Mouse (Mus musculus) cerebellum, adult 2 months (tissue): Measurements from ENCODE around the gene Ntrk1. TPM values are rescaled to one million over a fixed set of nuclear protein-coding genes. Genes with fewer than 3 reads are reported as not detected.

Experiments used
- DNase-seq, 2 experiments: peaks; one replicate each; pipeline ENCODE4 v3.0.0; 2021
- H3K27ac ChIP-seq: fragments of 200-500 bp; 2 replicates; pipeline ENCODE4 v1.5.1; 2012; ENCODE audit warnings: low read length, control low read depth, inconsistent platforms; ENCODE audit not compliant: insufficient read depth
- H3K27me3 ChIP-seq: fragments of 200-500 bp; 2 replicates; pipeline ENCODE4 v1.6.1; 2012; ENCODE audit warnings: inconsistent platforms, mild to moderate bottlenecking, low read length, moderate library complexity; ENCODE audit not compliant: control insufficient read depth, insufficient read depth
- H3K4me1 ChIP-seq: fragments of 200-500 bp; 2 replicates; pipeline ENCODE4 v1.6.1; 2011; ENCODE audit warnings: low read length; ENCODE audit not compliant: control insufficient read depth, insufficient read depth
- H3K4me3 ChIP-seq: fragments of 200-500 bp; replicated peaks from 2 replicates; pipeline ENCODE3; 2011; ENCODE audit warnings: mild to moderate bottlenecking, low read depth, low read length, control low read depth; ENCODE audit not compliant: insufficient read depth
- CTCF ChIP-seq: fragments of 200-500 bp; IDR thresholded peaks from 2 replicates; pipeline ENCODE4 v1.5.1; 2011; ENCODE audit warnings: low read depth, mild to moderate bottlenecking, control low read depth, low read length, moderate library complexity, borderline replicate concordance; ENCODE audit not compliant: insufficient read depth
- POLR2A ChIP-seq: fragments of 200-500 bp; IDR thresholded peaks from 2 replicates; pipeline ENCODE4 v1.6.1; 2011; ENCODE audit warnings: low read length, control low read depth, borderline replicate concordance; ENCODE audit not compliant: insufficient read depth
- WGBS: fragments of 180-500 bp; shearing (Covaris S2); methylation state at CpG from one replicate; pipeline ENCODE4 v1.1.7; 2018; 5-methylcytosine and 5-hydroxymethylcytosine counted together
- polyA plus RNA-seq: library from polyadenylated mRNA; depleted of rRNA; stranded (reverse); fragments of >200 nt; gene quantifications from 2 replicates; pipeline ENCODE4 v1.2.3, GENCODE M21; 2012

Ntrk1 gene
- polyA plus RNA-seq, 1 experiment = 2.8 TPM

DNA sequence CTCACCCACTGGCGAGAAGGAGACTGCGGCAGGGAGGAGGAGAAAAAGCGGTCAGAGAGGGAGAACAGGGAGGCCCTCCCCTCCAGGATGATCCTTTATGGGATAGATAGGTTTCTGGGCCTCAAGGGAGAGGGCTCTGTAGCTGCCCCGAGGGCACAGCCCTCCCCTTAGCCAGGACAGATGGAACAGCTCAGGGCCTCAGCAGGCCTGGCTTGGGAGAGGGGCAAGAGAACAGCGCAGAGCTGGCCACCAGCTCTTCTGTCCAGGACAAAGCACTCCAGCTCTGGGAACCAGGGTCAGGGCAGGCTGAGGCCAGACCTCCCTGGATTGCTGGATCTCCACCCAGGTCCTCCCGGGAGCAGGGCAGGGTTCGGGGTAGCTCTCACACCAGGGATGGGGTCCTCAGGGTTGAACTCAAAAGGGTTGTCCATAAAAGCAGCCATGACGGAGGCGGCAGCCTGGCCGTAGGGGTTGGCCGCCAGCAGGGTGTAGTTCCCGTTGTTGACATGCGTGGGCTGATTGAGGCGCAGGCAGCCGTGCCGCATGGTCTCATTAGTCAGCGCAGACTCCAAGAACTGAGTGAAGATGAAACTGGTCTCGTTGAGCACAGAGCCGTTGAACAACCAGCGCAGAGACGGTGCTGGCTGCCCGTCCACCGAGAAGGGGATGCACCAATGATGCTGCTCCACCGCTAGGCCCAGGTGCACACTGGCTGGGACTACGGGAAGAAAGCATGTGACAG is 11.5 kb downstream of the Ntrk1 start:
- whole genome bisulfite sequencing = 84% methylated on average over 25 of the region's 25 CpGs
- no peaks in the 10 kb centered on the region for H3K4me1 ChIP-seq
- TF ChIP-seq CTCF (no peak), POLR2A (no peak)

DNA sequence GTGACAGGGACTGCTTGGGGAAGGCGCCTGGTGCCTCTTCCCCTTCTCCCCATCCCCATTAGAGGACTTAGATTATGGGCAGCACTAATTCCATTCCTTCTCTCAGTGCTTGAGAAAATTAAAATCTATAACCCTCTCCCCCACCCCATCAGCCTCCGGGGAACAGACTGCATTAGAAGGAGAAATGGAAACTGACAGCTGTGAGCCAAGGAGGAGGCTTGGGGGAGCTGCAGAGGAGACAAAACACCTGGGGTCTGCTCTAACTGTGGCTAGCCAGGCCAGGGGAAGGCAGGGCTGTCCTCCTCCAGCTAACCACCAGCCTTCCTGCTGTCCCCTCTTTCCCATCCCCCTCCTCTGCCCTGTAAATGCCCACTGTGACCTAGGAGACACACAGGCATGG is 15.9 kb downstream of the Ntrk1 start:
- H3K27me3 ChIP-seq = no peaks in the 10 kb centered on the region
- H3K27ac ChIP-seq = no peak overlapping the region
- no peak for DNase-seq
- H3K4me1 ChIP-seq = no peaks in the 10 kb centered on the region
- H3K4me3 ChIP-seq = no peak overlapping the region
- no peak for TF ChIP-seq POLR2A
- no peak for TF ChIP-seq CTCF
- WGBS = 70% methylated on average over 2 of the region's 2 CpGs

More for the DNA sequence above, 11.5 kb downstream of the Ntrk1 start:
- no peaks in the 10 kb centered on the region for H3K27me3 ChIP-seq
- no peak overlapping the region for H3K27ac ChIP-seq
- no peak overlapping the region for H3K4me3 ChIP-seq
- DNase-seq = no peak

DNA sequence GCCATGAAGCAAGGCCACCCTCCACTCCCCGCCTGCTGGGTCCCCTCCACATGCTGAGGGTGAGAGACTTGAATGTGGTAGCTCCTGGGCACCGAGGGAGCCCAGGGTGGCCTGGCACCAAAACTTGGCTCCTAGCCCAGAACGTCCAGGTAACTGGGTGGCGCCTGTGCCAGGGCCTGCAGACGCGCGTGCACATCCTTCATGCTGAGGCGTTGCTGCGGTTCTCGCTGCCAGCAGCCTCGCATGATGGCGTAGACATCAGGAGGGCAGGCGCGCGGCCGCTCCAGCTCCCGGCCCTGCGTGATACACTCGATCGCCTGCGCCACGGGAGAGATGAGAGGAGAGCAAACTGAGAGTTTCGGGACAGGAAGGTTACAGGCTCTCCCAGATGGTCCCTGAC is 16.7 kb downstream of the Ntrk1 start:
- Histone ChIP-seq H3K4me3 (peak overlapping the region; percentile 25), H3K27me3 (no peaks in the 10 kb centered on the region), H3K27ac (no peak overlapping the region), H3K4me1 (no peaks in the 10 kb centered on the region)
- DNase-seq = peak; percentile 25 to 28
- 13% methylated on average over 23 of the region's 23 CpGs for WGBS
- no peak for TF ChIP-seq POLR2A
- TF ChIP-seq CTCF = no peak

DNA sequence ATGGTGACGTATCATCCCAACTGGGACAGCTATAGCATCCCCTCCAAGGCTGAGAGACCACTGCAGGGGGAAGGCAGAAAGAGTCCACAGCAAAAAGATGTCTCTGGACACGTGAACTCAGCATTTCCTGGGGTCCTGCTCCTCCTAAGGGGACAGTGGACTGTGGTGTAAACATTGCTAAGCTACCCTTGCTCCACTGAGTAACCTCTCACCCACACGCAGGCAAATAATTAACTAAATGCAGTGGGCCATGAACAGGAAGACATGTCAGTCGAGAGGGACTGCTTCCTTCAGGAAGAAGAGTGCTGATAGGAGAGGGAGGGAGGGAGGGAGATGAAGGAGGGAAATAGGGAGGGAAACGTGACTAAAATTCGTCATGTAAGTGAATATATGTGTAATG is 23.9 kb downstream of the Ntrk1 start:
- WGBS = 59% methylated on average over 6 of the region's 6 CpGs
- Histone ChIP-seq H3K27me3 (no peaks in the 10 kb centered on the region), H3K4me1 (no peaks in the 10 kb centered on the region), H3K4me3 (no peak overlapping the region), H3K27ac (no peak overlapping the region)
- no peak for DNase-seq
- no peak for TF ChIP-seq POLR2A
- TF ChIP-seq CTCF = no peak

DNA sequence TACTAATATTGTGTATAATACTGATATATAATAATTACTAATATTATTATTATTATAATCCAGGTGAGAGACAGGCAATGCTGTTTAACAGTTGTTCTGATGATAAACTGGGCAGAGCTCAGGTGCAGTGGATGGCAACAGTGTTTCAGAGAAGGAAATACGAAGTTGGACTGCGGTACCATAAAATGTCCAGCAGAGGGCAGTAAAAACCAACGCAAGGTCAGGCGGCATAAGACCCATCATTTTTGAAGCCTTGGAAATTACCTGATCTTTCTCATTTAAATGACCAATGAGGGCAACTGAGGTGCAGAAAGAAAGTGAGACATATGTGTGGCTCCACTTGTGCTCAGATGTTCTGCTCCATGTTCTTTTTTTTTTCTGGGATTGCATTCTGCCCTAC is 24.7 kb downstream of the Ntrk1 start:
- Histone ChIP-seq H3K4me3 (no peak overlapping the region), H3K27me3 (no peaks in the 10 kb centered on the region), H3K27ac (no peak overlapping the region), H3K4me1 (no peaks in the 10 kb centered on the region)
- peak; percentile 41 to 43 for DNase-seq
- peak; percentile 79 for TF ChIP-seq CTCF
- no peak for TF ChIP-seq POLR2A
- WGBS = under 1% methylated on average over 4 of the region's 4 CpGs

DNA sequence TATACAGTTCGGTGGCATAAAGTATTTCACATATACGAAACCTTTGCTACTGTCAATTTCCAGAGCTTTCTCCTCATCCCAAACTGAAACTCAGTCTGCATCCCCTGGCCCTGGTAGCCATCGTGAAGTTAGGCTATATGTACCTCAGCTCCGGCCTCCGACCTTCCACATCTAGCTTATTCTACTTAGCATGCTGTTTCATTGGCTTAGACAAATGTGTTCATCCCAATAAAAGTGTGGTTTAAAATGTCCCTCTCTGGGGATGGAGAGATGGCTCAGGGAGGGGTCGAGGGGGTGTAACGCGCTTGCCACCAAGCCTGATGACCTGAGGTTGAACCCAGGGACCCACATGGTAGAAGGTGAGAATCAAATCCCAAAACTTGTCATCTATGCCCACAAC is 25.5 kb downstream of the Ntrk1 start:
- TF ChIP-seq CTCF = no peak
- no peak for TF ChIP-seq POLR2A
- no peak overlapping the region for H3K27ac ChIP-seq
- WGBS = 80% methylated on average over 8 of the region's 8 CpGs
- DNase-seq = no peak
- no peak overlapping the region for H3K4me3 ChIP-seq
- no peaks in the 10 kb centered on the region for H3K27me3 ChIP-seq
- no peaks in the 10 kb centered on the region for H3K4me1 ChIP-seq

DNA sequence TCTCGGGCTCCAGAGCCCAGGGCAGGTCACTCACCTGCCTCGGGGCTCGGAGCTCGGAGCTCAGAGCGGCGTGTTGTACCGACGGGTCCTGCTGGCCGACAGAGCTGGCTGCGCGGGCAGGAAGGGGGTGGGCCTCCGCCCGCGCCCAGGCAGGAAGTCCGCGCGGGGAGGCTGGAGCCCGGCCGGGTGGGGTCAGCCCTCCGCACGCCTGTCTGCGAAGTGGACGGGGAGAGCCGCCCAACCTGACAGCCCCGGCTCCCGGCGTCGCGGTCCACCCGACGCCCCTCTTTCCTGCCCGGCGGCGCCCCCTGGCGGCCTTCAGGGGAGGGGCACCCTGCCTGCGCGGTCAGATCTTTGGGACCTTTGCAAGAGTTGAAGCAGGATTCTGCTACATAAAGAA is 26.1 kb downstream of the Ntrk1 start:
- H3K4me1 ChIP-seq = no peaks in the 10 kb centered on the region
- no peak overlapping the region for H3K27ac ChIP-seq
- WGBS = 2% methylated on average over 37 of the region's 37 CpGs
- H3K4me3 ChIP-seq = no peak overlapping the region
- peak in 1 of 2 experiments; percentile 17 for DNase-seq
- TF ChIP-seq CTCF (peak; percentile 39; the same call in 1 of the 2 replicates), POLR2A (no peak)
- no peaks in the 10 kb centered on the region for H3K27me3 ChIP-seq

DNA sequence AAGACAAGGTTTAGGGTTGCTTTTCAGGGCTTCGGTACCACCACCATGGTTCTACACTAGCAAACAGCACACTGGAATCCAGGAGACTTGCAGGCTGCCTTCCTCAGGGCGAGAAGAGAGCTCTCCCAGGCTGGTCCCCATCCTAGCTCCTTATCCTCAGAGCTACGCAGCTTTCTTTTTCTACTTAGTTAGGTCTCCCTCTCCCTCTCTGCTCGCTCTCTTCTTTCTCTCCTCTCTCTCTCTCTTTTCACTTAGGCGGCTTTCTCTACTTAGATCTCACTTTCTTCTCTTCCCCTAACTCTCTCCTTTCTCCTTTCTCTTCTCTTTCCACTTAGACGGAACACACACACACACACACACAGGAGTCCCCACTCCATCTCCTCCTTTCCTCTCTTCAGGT is 26.5 kb downstream of the Ntrk1 start:
- Histone ChIP-seq H3K27ac (no peak overlapping the region), H3K27me3 (no peaks in the 10 kb centered on the region), H3K4me1 (no peaks in the 10 kb centered on the region), H3K4me3 (no peak overlapping the region)
- TF ChIP-seq CTCF (no peak), POLR2A (no peak)
- no peak for DNase-seq
- 71% methylated on average over 6 of the region's 6 CpGs for WGBS
